Mouse (Mus musculus) kidney, postnatal 0 days (tissue): Measurements from ENCODE around the gene Aunip. TPM values are rescaled to one million over a fixed set of nuclear protein-coding genes. Genes with fewer than 3 reads are reported as not detected.

Experiments used
- ATAC-seq: fragments of 200-750 bp; cut with Nextera tagmentation; replicated peaks from 2 replicates; pipeline ENCODE4 v1.8.0; 2017; ENCODE audit warnings: low read depth, moderate number of reproducible peaks, moderate TSS enrichment, moderate library complexity; ENCODE audit not compliant: low FRiP score
- DNase-seq: peaks from one replicate; pipeline ENCODE4 v3.0.0-alpha.2; 2016; ENCODE audit warnings: low spot score
- H3K27ac ChIP-seq: fragments of 300-500 bp; sonication (generic); 2 replicates; pipeline ENCODE4 v1.5.1; 2014; ENCODE audit warnings: mild to moderate bottlenecking
- H3K27me3 ChIP-seq: fragments of 300-500 bp; sonication (generic); 2 replicates; pipeline ENCODE4 v1.6.1; 2014; ENCODE audit warnings: low read length, mixed read lengths; ENCODE audit not compliant: insufficient read depth
- H3K36me3 ChIP-seq: fragments of 300-500 bp; sonication (generic); 2 replicates; pipeline ENCODE4 v1.6.1; 2014; ENCODE audit warnings: low read length, mixed read lengths; ENCODE audit not compliant: insufficient read depth
- H3K4me1 ChIP-seq: fragments of 300-500 bp; sonication (generic); replicated peaks from 2 replicates; pipeline ENCODE4 v1.6.1; 2014; ENCODE audit warnings: antibody characterized with exemption, low read length, mixed read lengths; ENCODE audit not compliant: insufficient read depth
- H3K4me2 ChIP-seq: fragments of 300-500 bp; sonication (generic); 2 replicates; pipeline ENCODE4 v1.6.1; 2014; ENCODE audit warnings: mild to moderate bottlenecking, low read length, moderate library complexity, mixed read lengths
- H3K4me3 ChIP-seq: fragments of 300-500 bp; sonication (generic); replicated peaks from 2 replicates; pipeline ENCODE4 v1.5.1; 2014; ENCODE audit warnings: low read depth, low read length
- H3K9ac ChIP-seq: fragments of 300-500 bp; sonication (generic); 2 replicates; pipeline ENCODE4 v1.6.1; 2014; ENCODE audit warnings: low read depth, low read length
- H3K9me3 ChIP-seq: fragments of 300-500 bp; sonication (generic); replicated peaks from 2 replicates; pipeline ENCODE4 v1.6.1; 2016; ENCODE audit warnings: low read length, inconsistent platforms, mixed read lengths
- CTCF ChIP-seq: IDR thresholded peaks from 2 replicates; pipeline ENCODE4 v1.5.1; 2016; ENCODE audit warnings: antibody characterized with exemption, low read depth, mild to moderate bottlenecking, moderate library complexity
- WGBS: fragments of 180-500 bp; shearing (Covaris S2); extraction: QIAGEN DNeasy Blood & Tissue Kit; methylation state at CpG from one replicate; pipeline ENCODE4 v1.1.7; 2014; 5-methylcytosine and 5-hydroxymethylcytosine counted together
- polyA plus RNA-seq: library from polyadenylated mRNA; unstranded; fragments of >200 nt; fragmentation: Nextera tagmentation; extraction: Ambion mirVana; gene quantifications from 2 replicates; pipeline ENCODE4 v1.2.1, GENCODE M21; 2015

The Aunip gene
- polyA plus RNA-seq, 1 experiment from 2014 or later, result 5.2 TPM

- Histone ChIP-seq H3K9me3 (no peaks in the 10 kb centered on the region), H3K27me3 (no peaks in the 10 kb centered on the region), H3K9ac (no peak overlapping the region), H3K27ac (no peak overlapping the region), H3K4me2 (no peak overlapping the region), H3K4me1 (no peaks in the 10 kb centered on the region), H3K4me3 (no peak overlapping the region), H3K36me3 (no peaks in the 10 kb centered on the region)
- no peak for TF ChIP-seq CTCF
- no peak for DNase-seq
- ATAC-seq, result no peak
- 86% methylated on average over 19 of the region's 19 CpGs for WGBS
Observed at GRCm38 (mm10) chr4:134506713-134507112, 4.1 kb upstream of the Aunip start.

GRCm38 (mm10) chr4:134510396-134510795 is 403 bp upstream of the Aunip start:
- Histone ChIP-seq H3K36me3 (no peaks in the 10 kb centered on the region), H3K9me3 (no peaks in the 10 kb centered on the region), H3K27me3 (no peaks in the 10 kb centered on the region), H3K4me1 (no peaks in the 10 kb centered on the region), H3K9ac (no peak overlapping the region), H3K27ac (no peak overlapping the region), H3K4me3 (no peak overlapping the region), H3K4me2 (peak overlapping the region; percentile 77; the same call in 1 of the 2 replicates)
- ATAC-seq (peak; percentile 1; the same call in 1 of the 2 replicates), DNase-seq (no peak)
- no peak for TF ChIP-seq CTCF
- 76% methylated on average over 4 of the region's 4 CpGs for WGBS

- Histone ChIP-seq H3K4me1 (no peaks in the 10 kb centered on the region), H3K4me2 (peak overlapping the region; percentile 77), H3K9ac (no peak overlapping the region), H3K36me3 (no peaks in the 10 kb centered on the region), H3K27ac (no peak overlapping the region), H3K4me3 (peak overlapping the region; percentile 40; the same call in 1 of the 2 replicates), H3K9me3 (no peaks in the 10 kb centered on the region), H3K27me3 (no peaks in the 10 kb centered on the region)
- no peak for ATAC-seq
- 59% methylated on average over 6 of the region's 6 CpGs for WGBS
- DNase-seq, result no peak
- no peak for TF ChIP-seq CTCF
Observed at GRCm38 (mm10) chr4:134511730-134512129, 931 bp downstream of the Aunip start.

GRCm38 (mm10) chr4:134512798-134513197 is 2.0 kb downstream of the Aunip start:
- Histone ChIP-seq H3K9me3 (no peaks in the 10 kb centered on the region), H3K4me1 (no peaks in the 10 kb centered on the region), H3K9ac (no peak overlapping the region), H3K4me3 (peak overlapping the region; percentile 8; the same call in 1 of the 2 replicates), H3K4me2 (peak overlapping the region; percentile 44), H3K27ac (no peak overlapping the region), H3K27me3 (no peaks in the 10 kb centered on the region), H3K36me3 (no peaks in the 10 kb centered on the region)
- DNase-seq, result peak; percentile 90
- TF ChIP-seq CTCF, result peak; percentile 71
- WGBS, result 10% methylated on average over 14 of the region's 15 CpGs
- peak; percentile 47; the same call in 1 of the 2 replicates for ATAC-seq

GRCm38 (mm10) chr4:134514309-134514930 is 3.6 kb downstream of the Aunip start:
- ATAC-seq (no peak), DNase-seq (no peak)
- WGBS, result 82% methylated on average over 11 of the region's 11 CpGs
- no peak overlapping the region for H3K4me2 ChIP-seq
- H3K9me3 ChIP-seq, result no peaks in the 10 kb centered on the region
- no peak overlapping the region for H3K27ac ChIP-seq
- H3K4me3 ChIP-seq, result no peak overlapping the region
- no peaks in the 10 kb centered on the region for H3K36me3 ChIP-seq
- no peak overlapping the region for H3K9ac ChIP-seq
- no peak for TF ChIP-seq CTCF
- no peaks in the 10 kb centered on the region for H3K27me3 ChIP-seq
- H3K4me1 ChIP-seq, result no peaks in the 10 kb centered on the region

GRCm38 (mm10) chr4:134515614-134516013 is 4.8 kb downstream of the Aunip start:
- Histone ChIP-seq H3K4me2 (no peak overlapping the region), H3K9me3 (no peaks in the 10 kb centered on the region), H3K27me3 (no peaks in the 10 kb centered on the region), H3K27ac (no peak overlapping the region), H3K4me3 (no peak overlapping the region), H3K4me1 (no peaks in the 10 kb centered on the region), H3K36me3 (no peaks in the 10 kb centered on the region), H3K9ac (no peak overlapping the region)
- no peak for DNase-seq
- WGBS, result 85% methylated on average over 7 of the region's 7 CpGs
- ATAC-seq, result no peak
- TF ChIP-seq CTCF, result no peak
